Mouse (Mus musculus): Measurements from ENCODE around the gene Adcy4. TPM values are rescaled to one million over a fixed set of nuclear protein-coding genes. Genes with fewer than 3 reads are reported as not detected.

The Adcy4 gene
- not detected for polyA plus RNA-seq (2017; shearing (Covaris generic))

GRCm38 (mm10) chr14:55783958-55784235, at the start of gene Adcy4:
Gene Adcy4 (minus strand): TSS chr14:55784095.

GRCm38 (mm10) chr14:55822991-55823762, 39.3 kb upstream of the Adcy4 start, which contains the start of gene Nfatc4:
Gene Nfatc4 (plus strand): TSS chr14:55823144.

GRCm38 (mm10) chr14:55788256-55789050, 4.6 kb upstream of the Adcy4 start, which contains the start of gene Ripk3:
Gene Ripk3 (minus strand): TSS chr14:55788865.

GRCm38 (mm10) chr14:55765696-55766095, 18.2 kb downstream of the Adcy4 start, which contains the start of gene Ltb4r1:
Gene Ltb4r1 (plus strand): TSS chr14:55765962.

GRCm38 (mm10) chr14:55761163-55761562, 22.7 kb downstream of the Adcy4 start, which contains the start of gene Ltb4r2:
Gene Ltb4r2 (plus strand): TSS chr14:55761428.

GRCm38 (mm10) chr14:55758363-55758784, 25.5 kb downstream of the Adcy4 start, which contains the start of gene Cideb:
Gene Cideb (minus strand): TSS chr14:55758458.

GRCm38 (mm10) chr14:55745180-55745860, 38.6 kb downstream of the Adcy4 start, which contains the start of the genes Dhrs1 and Nop9:
Gene Dhrs1 (minus strand): TSS chr14:55745690.
Gene Nop9 (plus strand): TSS chr14:55745693.

GRCm38 (mm10) chr14:55721700-55722437, 62.0 kb downstream of the Adcy4 start, which contains the start of gene Rabggta:
Gene Rabggta (minus strand): TSS chr14:55722263.

Other genes starting within 250 kb of the Adcy4 start
- 48.4 TPM for gene Pck2, start 243.8 kb downstream of the Adcy4 start, polyA plus RNA-seq (2017; shearing (Covaris generic))
- 170 TPM for gene Dcaf11, start 224.1 kb downstream of the Adcy4 start, polyA plus RNA-seq (2017; shearing (Covaris generic))
- 4.8 TPM for gene A730061H03Rik, start 223.7 kb downstream of the Adcy4 start, polyA plus RNA-seq (2017; shearing (Covaris generic))
- gene Fitm1, start 208.5 kb downstream of the Adcy4 start, polyA plus RNA-seq (2017; shearing (Covaris generic)) = not detected
- gene Psme1, start 206.0 kb downstream of the Adcy4 start, polyA plus RNA-seq (2017; shearing (Covaris generic)) = 1,184 TPM
- 48.1 TPM for gene Emc9, start 198.8 kb downstream of the Adcy4 start, polyA plus RNA-seq (2017; shearing (Covaris generic))
- 937 TPM for gene Psme2, start 193.0 kb downstream of the Adcy4 start, polyA plus RNA-seq (2017; shearing (Covaris generic))
- gene Rnf31, start 192.4 kb downstream of the Adcy4 start, polyA plus RNA-seq (2017; shearing (Covaris generic)) = 64.3 TPM
- 237 TPM for gene Irf9, start 180.5 kb downstream of the Adcy4 start, polyA plus RNA-seq (2017; shearing (Covaris generic))
- 8.1 TPM for gene Rec8, start 166.1 kb downstream of the Adcy4 start, polyA plus RNA-seq (2017; shearing (Covaris generic))
- gene Ipo4, start 148.1 kb downstream of the Adcy4 start, polyA plus RNA-seq (2017; shearing (Covaris generic)) = 53.3 TPM
- 2.8 TPM for gene Gm49378, start 146.2 kb downstream of the Adcy4 start, polyA plus RNA-seq (2017; shearing (Covaris generic))
- 96.0 TPM for gene Tm9sf1, start 140.3 kb downstream of the Adcy4 start, polyA plus RNA-seq (2017; shearing (Covaris generic))
- 1.6 TPM for gene Tssk4, start 133.9 kb downstream of the Adcy4 start, polyA plus RNA-seq (2017; shearing (Covaris generic))
- 112 TPM for gene Mdp1, start 123.6 kb downstream of the Adcy4 start, polyA plus RNA-seq (2017; shearing (Covaris generic))
- gene Gmpr2, start 112.2 kb downstream of the Adcy4 start, polyA plus RNA-seq (2017; shearing (Covaris generic)) = 58.4 TPM
- 496 TPM for gene Nedd8, start 112.0 kb downstream of the Adcy4 start, polyA plus RNA-seq (2017; shearing (Covaris generic))
- gene Tinf2, start 102.3 kb downstream of the Adcy4 start, polyA plus RNA-seq (2017; shearing (Covaris generic)) = 66.3 TPM
- 0.26 TPM for gene Tgm1, start 70.2 kb downstream of the Adcy4 start, polyA plus RNA-seq (2017; shearing (Covaris generic))
- 90.8 TPM for gene Rabggta, start 61.8 kb downstream of the Adcy4 start, polyA plus RNA-seq (2017; shearing (Covaris generic))
- 54.2 TPM for gene Dhrs1, start 38.4 kb downstream of the Adcy4 start, polyA plus RNA-seq (2017; shearing (Covaris generic))
- 12.1 TPM for gene Nop9, start 38.4 kb downstream of the Adcy4 start, polyA plus RNA-seq (2017; shearing (Covaris generic))
- not detected for gene Cideb, start 25.6 kb downstream of the Adcy4 start, polyA plus RNA-seq (2017; shearing (Covaris generic))
- gene Ltb4r2, start 22.7 kb downstream of the Adcy4 start, polyA plus RNA-seq (2017; shearing (Covaris generic)) = not detected
- 1.4 TPM for gene Ltb4r1, start 18.1 kb downstream of the Adcy4 start, polyA plus RNA-seq (2017; shearing (Covaris generic))
- 79.6 TPM for gene Ripk3, start 4.8 kb upstream of the Adcy4 start, polyA plus RNA-seq (2017; shearing (Covaris generic))
- gene Nfatc4, start 39.0 kb upstream of the Adcy4 start, polyA plus RNA-seq (2017; shearing (Covaris generic)) = not detected
- gene Nynrin, start 69.9 kb upstream of the Adcy4 start, polyA plus RNA-seq (2017; shearing (Covaris generic)) = 1.7 TPM
- gene Cbln3, start 100.3 kb upstream of the Adcy4 start, polyA plus RNA-seq (2017; shearing (Covaris generic)) = 0.25 TPM
- 90.5 TPM for gene Khnyn, start 100.9 kb upstream of the Adcy4 start, polyA plus RNA-seq (2017; shearing (Covaris generic))
- gene Sdr39u1, start 116.2 kb upstream of the Adcy4 start, polyA plus RNA-seq (2017; shearing (Covaris generic)) = 86.9 TPM
- gene Cma1, start 160.6 kb upstream of the Adcy4 start, polyA plus RNA-seq (2017; shearing (Covaris generic)) = not detected
- not detected for gene Cma2, start 166.9 kb upstream of the Adcy4 start, polyA plus RNA-seq (2017; shearing (Covaris generic))
- gene Mcpt1, start 233.9 kb upstream of the Adcy4 start, polyA plus RNA-seq (2017; shearing (Covaris generic)) = not detected
- not detected for gene Mcpt9, start 246.4 kb upstream of the Adcy4 start, polyA plus RNA-seq (2017; shearing (Covaris generic))

All from CD4-positive, CD25-positive, alpha-beta regulatory T cell, adult 9 weeks (primary cell).